Mouse (Mus musculus) ES-Bruce4 (cell line): ENCODE data around the gene Cnpy1.

Experiments
- CTCF ChIP-seq: IDR thresholded peaks from one replicate; pipeline ENCODE4 v1.8.1; 2011; ENCODE audit warnings: low read depth, low read length
- EP300 ChIP-seq: IDR thresholded peaks from 2 replicates; pipeline ENCODE4 v1.6.1; 2011; ENCODE audit warnings: low read depth, low read length; ENCODE audit not compliant: insufficient read depth
- POLR2A ChIP-seq: IDR thresholded peaks from one replicate; pipeline ENCODE4 v1.8.1; 2011; ENCODE audit warnings: low read length; ENCODE audit not compliant: insufficient read depth

GRCm38 (mm10) chr5:28174876-28175569, 70.6 kb downstream of the Cnpy1 start:
- TF ChIP-seq POLR2A (no peak), CTCF (no peak), EP300 (no peak)
